Mouse (Mus musculus) forebrain, embryonic 10.5 days (tissue): Measurements from ENCODE around the gene Bri3. TPM values are rescaled to one million over a fixed set of nuclear protein-coding genes. Genes with fewer than 3 reads are reported as not detected.

ENCODE experiments used
- DNase-seq: peaks from one replicate; pipeline ENCODE4 v3.0.0-alpha.2; 2017; ENCODE audit warnings: low spot score; ENCODE audit errors: extremely low spot score
- H3K27ac ChIP-seq: fragments of 300-500 bp; sonication (generic); 2 replicates; pipeline ENCODE4 v1.5.1; 2016; ENCODE audit warnings: mild to moderate bottlenecking
- H3K27me3 ChIP-seq: fragments of 300-500 bp; sonication (generic); 2 replicates; pipeline ENCODE4 v1.6.1; 2016; ENCODE audit warnings: mild to moderate bottlenecking; ENCODE audit not compliant: poor library complexity, severe bottlenecking
- H3K36me3 ChIP-seq: fragments of 300-500 bp; sonication (generic); replicated peaks from 2 replicates; pipeline ENCODE4 v1.6.1; 2016; ENCODE audit warnings: mild to moderate bottlenecking, moderate library complexity
- H3K4me1 ChIP-seq: fragments of 300-500 bp; sonication (generic); 2 replicates; pipeline ENCODE4 v1.6.1; 2016
- H3K4me3 ChIP-seq: fragments of 300-500 bp; sonication (generic); 2 replicates; pipeline ENCODE4 v1.5.1; 2016; ENCODE audit warnings: mild to moderate bottlenecking, moderate library complexity
- H3K9me3 ChIP-seq: fragments of 300-500 bp; sonication (generic); 2 replicates; pipeline ENCODE4 v1.6.1; 2016; ENCODE audit warnings: mild to moderate bottlenecking, moderate library complexity
- WGBS: fragments of 180-500 bp; shearing (Covaris S2); methylation state at CpG from one replicate; pipeline ENCODE4 v1.1.7; 2016; 5-methylcytosine and 5-hydroxymethylcytosine counted together
- polyA plus RNA-seq: library from polyadenylated mRNA; unstranded; fragments of >200 nt; fragmentation: Nextera tagmentation; extraction: Ambion mirVana; gene quantifications from 2 replicates; pipeline ENCODE4 v1.2.1, GENCODE M21; 2016

Bri3 gene
- polyA plus RNA-seq, 1 experiment from 2014 or later, result 113 TPM

DNA sequence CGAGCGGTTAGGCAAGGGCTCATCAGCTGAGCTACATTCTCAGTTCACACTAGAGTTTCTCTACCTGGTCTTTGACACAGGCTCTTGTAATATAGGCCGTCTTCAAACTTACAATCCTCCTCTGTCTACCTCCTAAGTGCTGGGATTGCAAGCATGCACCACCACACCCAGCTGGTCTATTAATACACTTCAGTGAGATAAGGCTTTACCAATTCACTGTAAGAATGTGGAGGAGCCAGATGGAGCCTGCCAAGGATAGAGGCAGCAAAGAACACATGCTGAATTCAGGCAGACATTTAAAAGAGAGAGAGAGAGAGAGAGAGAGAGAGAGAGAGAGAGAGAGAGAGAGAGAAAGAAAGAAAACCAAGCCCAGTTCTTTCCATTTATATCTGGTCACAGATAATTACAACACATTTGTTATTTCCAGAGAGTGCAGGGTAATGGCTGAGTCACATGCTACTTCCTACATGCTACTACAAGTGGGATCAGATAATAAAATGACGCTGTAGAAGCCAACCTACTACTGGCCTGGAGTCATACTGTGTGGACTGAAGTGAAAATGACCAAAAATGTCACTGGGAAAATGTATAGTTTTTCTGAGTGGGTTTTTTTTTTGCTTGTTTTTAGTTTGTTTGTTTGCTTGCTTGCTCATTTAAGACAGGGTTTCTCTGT, 45.7 kb downstream of the Bri3 start:
- Histone ChIP-seq H3K27ac (no peak overlapping the region), H3K27me3 (no peaks in the 10 kb centered on the region), H3K9me3 (no peaks in the 10 kb centered on the region), H3K4me3 (no peak overlapping the region), H3K36me3 (no peaks in the 10 kb centered on the region), H3K4me1 (no peaks in the 10 kb centered on the region)
- DNase-seq, result no peak
- WGBS, result 92% methylated on average over 4 of the region's 4 CpGs

DNA sequence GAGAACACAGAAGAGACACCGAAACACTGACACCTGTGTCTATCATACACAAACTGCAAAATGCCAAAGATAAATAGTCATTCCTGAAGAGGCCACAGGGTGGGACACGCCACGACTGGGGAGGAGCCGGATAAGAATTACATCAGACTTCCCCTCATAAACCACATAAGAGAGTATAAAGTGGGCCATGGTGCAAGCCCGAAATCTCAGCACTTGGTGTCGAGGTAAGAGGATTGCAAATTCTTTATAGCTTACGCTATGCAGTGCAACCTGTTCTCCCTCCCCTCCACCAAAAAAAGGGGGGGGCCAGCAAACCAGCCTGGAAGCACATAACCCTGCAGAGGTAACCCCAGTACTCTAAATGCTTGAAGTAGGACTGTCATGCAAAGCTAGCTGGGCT, 50.7 kb downstream of the Bri3 start:
- H3K4me3 ChIP-seq, result no peak overlapping the region
- whole genome bisulfite sequencing, result 94% methylated on average over 7 of the region's 7 CpGs
- no peaks in the 10 kb centered on the region for H3K9me3 ChIP-seq
- no peaks in the 10 kb centered on the region for H3K27me3 ChIP-seq
- H3K36me3 ChIP-seq, result no peaks in the 10 kb centered on the region
- no peak for DNase-seq
- no peak overlapping the region for H3K27ac ChIP-seq
- H3K4me1 ChIP-seq, result no peaks in the 10 kb centered on the region

DNA sequence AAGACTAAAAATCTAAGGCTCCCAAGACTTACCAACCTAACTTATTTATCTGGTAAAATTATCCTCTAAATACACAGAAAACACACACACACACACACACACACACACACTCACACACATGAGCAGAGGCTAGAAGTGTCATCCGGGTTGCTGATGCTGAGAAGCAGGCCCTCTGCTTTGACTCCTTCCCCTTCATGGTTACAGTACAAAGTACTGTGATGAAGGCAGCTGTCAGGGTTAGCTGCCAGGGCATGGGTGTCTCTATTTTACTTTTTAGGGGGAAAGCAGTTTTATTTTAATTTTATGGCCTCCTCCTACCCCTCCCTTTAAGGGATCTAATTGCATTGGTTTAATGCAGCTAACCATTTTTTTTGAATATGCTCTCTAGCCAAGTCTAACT, 51.1 kb downstream of the Bri3 start:
- no peak overlapping the region for H3K27ac ChIP-seq
- no peaks in the 10 kb centered on the region for H3K36me3 ChIP-seq
- H3K4me1 ChIP-seq, result no peaks in the 10 kb centered on the region
- no peak overlapping the region for H3K4me3 ChIP-seq
- 89% methylated on average over 1 of the region's 1 CpGs for WGBS
- H3K9me3 ChIP-seq, result no peaks in the 10 kb centered on the region
- no peaks in the 10 kb centered on the region for H3K27me3 ChIP-seq
- no peak for DNase-seq

DNA sequence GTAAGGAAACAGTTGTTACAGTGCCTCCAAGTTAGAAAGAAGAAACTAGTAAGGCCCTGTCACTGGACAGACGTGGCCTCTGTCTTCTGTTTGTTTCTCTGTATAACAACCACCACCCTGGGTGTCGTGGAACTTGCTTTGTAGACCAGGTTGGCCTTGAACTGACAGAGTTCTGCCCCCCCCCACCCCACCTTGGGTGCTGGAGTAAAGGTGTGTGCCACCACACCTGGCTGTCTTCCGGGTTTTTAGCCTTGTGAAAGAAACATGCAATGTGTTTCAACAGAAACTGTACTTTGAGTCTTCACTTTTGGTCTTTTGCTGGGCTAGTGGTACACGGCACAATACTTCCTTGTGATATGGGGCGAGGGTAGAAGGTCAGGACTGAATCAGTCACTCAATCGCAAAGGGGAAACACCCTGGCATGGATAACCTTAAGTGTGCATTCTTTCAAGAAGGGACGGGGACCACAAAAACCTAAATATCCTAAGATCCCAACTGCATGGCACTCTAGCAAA, 51.9 kb downstream of the Bri3 start:
- Histone ChIP-seq H3K9me3 (no peaks in the 10 kb centered on the region), H3K27ac (no peak overlapping the region), H3K36me3 (no peaks in the 10 kb centered on the region), H3K4me1 (no peaks in the 10 kb centered on the region), H3K27me3 (no peaks in the 10 kb centered on the region), H3K4me3 (no peak overlapping the region)
- WGBS, result 88% methylated on average over 7 of the region's 7 CpGs
- no peak for DNase-seq

DNA sequence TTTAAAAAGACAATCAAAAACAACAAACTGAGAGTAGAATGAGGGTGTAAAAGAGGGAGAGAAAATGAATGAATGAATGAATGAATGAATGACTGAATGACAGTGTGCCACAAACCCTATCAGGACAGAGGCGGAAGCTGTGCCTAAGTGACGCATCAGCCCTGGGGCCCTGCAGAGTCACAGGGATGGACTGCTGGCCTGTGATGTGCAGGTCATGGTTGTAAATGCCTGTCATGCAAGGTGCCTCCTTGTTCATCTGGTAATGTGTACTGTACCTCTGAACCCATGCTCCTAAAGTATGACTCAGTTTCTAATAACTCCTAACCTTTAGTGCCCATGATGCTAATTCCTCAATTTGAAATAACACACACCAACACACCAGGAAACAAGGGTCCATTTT, 58.8 kb downstream of the Bri3 start:
- H3K9me3 ChIP-seq, result no peaks in the 10 kb centered on the region
- no peak overlapping the region for H3K4me3 ChIP-seq
- no peak for DNase-seq
- WGBS, result 98% methylated on average over 2 of the region's 2 CpGs
- H3K4me1 ChIP-seq, result no peaks in the 10 kb centered on the region
- H3K27me3 ChIP-seq, result no peaks in the 10 kb centered on the region
- no peak overlapping the region for H3K27ac ChIP-seq
- no peaks in the 10 kb centered on the region for H3K36me3 ChIP-seq

DNA sequence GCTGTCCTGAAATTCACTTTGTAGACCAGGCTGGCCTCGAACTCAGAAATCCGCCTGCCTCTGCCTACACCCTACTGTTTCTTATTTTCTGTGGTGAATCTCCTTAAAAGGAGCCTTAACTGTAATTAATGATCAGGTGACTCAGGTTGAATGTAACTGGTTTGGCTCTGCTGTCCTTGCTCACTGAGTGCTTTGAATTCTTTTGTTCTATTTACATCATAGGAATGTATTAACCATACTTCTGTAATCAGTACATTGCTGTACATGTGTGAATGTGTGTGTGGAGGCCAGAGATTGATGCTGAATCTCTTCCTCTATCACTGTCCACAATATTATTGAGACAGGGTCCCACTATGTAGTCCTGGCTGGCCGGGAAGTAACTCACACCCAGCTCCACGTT, 64.7 kb downstream of the Bri3 start:
- DNase-seq, result no peak
- no peak overlapping the region for H3K4me3 ChIP-seq
- H3K36me3 ChIP-seq, result no peaks in the 10 kb centered on the region
- no peak overlapping the region for H3K27ac ChIP-seq
- peaks cover 11% of the 10 kb centered on the region for H3K4me1 ChIP-seq
- 70% methylated on average over 4 of the region's 4 CpGs for WGBS
- no peaks in the 10 kb centered on the region for H3K9me3 ChIP-seq
- no peaks in the 10 kb centered on the region for H3K27me3 ChIP-seq

DNA sequence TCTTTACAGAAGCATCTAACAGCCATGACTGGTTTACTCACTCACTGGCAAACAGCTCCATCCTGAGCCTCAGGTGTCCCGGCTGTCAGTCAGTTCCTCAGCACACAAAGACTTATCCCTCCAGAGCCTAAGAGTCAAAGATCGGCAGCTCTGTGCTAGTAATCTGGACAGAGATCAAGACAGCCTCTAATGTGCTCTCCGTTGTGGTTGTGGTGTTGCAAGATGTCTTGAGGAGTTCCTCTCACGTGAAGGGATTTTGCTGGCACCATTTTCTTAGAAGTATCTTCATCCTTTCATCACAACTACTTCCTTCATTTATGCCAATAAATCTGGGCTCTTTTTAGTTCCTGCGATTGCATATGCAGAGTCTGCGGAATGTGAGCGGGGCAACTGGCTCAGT, 67.9 kb downstream of the Bri3 start:
- DNase-seq, result no peak
- Histone ChIP-seq H3K4me1 (peaks cover 25% of the 10 kb centered on the region), H3K4me3 (no peak overlapping the region), H3K36me3 (no peaks in the 10 kb centered on the region), H3K27me3 (no peaks in the 10 kb centered on the region), H3K27ac (no peak overlapping the region), H3K9me3 (no peaks in the 10 kb centered on the region)
- 88% methylated on average over 7 of the region's 7 CpGs for WGBS

DNA sequence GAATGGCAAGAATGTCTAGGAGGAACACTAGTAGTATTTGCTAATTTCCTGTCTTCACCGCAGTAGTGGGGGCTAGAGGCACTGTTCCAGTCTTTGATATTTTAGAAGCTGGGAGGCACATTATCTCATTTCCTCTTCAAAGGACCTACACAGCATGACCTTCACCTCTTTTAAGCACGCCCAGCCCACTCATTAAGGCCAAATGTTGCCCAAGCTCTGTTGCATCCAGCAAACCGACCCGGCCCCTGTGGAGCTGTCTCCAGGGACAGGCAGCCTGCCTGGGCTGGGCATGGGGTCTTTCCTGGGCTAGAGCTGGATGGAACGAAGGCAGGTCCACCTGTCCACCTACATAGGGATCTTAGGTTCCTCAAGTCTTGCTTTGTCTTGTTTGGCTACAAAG, 69.1 kb downstream of the Bri3 start:
- peak; percentile 20 for DNase-seq
- 33% methylated on average over 5 of the region's 5 CpGs for WGBS

DNA sequence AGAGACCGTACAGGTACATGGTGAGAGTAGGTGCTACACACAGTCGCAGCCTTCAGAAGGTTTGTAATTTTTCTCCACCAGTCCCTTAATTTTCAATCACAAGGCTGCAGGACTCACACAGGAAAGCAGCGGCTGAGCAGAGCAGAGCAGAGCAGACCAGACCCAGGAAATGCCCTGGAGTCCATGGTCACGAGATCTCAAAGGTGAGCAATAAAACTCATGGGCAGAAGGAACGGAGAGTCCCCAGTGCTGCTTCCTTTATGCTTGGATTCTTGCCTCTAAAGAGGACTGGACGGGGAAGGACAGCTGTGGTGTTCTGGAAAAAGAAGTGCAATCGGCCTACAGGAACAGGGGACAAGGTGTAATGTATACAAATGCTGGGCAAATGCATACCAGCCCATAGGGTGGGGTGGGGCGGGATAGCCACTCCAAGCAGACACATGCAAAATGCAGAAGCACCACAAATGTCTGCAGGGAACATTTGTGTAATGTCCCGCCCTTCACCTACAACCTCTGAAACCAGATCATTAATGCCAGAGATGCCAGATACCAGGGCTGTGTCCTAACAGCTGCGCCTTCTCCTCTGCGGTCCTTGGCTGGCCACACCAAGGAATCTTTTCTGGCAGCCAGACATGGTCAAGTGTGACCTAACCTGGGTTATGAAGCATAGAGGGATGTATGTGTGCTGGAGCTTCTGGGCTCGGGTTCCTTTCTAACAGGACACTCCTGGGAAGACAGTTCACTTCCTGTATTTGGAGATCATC, 70.7 kb downstream of the Bri3 start:
- WGBS, result 88% methylated on average over 12 of the region's 12 CpGs
- H3K27me3 ChIP-seq, result no peaks in the 10 kb centered on the region
- no peak for DNase-seq
- H3K27ac ChIP-seq, result no peak overlapping the region
- peaks cover 30% of the 10 kb centered on the region for H3K4me1 ChIP-seq
- no peaks in the 10 kb centered on the region for H3K36me3 ChIP-seq
- H3K4me3 ChIP-seq, result no peak overlapping the region
- H3K9me3 ChIP-seq, result no peaks in the 10 kb centered on the region

More for the DNA sequence above, 69.1 kb downstream of the Bri3 start:
- Histone ChIP-seq H3K4me1 (peaks cover 28% of the 10 kb centered on the region), H3K27ac (peak overlapping the region; percentile 48; the same call in 1 of the 2 replicates), H3K36me3 (no peaks in the 10 kb centered on the region), H3K9me3 (no peaks in the 10 kb centered on the region), H3K4me3 (no peak overlapping the region), H3K27me3 (no peaks in the 10 kb centered on the region)

DNA sequence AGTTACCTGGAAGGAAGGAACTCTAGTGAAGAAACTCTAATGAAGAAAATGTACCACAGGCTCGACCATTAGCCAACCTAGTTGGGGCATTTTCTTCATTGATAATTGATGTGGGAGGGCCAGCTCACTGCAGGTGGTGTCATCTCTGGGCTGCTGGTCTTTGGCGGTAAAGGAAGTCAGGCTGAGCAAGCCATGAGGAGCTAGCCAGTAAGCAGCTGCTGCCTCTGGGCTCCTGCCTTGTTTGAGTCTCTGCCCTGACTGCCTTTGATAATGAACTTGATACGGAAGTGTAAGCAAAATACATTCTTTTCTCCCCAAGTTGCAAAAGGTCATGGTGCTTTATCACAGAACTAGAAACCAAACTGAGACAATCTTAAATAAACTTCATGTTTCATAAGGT, 72.2 kb downstream of the Bri3 start:
- no peak overlapping the region for H3K27ac ChIP-seq
- peaks cover 30% of the 10 kb centered on the region for H3K4me1 ChIP-seq
- H3K4me3 ChIP-seq, result no peak overlapping the region
- H3K9me3 ChIP-seq, result no peaks in the 10 kb centered on the region
- DNase-seq, result no peak
- no peaks in the 10 kb centered on the region for H3K36me3 ChIP-seq
- WGBS, result 81% methylated on average over 3 of the region's 3 CpGs
- no peaks in the 10 kb centered on the region for H3K27me3 ChIP-seq

DNA sequence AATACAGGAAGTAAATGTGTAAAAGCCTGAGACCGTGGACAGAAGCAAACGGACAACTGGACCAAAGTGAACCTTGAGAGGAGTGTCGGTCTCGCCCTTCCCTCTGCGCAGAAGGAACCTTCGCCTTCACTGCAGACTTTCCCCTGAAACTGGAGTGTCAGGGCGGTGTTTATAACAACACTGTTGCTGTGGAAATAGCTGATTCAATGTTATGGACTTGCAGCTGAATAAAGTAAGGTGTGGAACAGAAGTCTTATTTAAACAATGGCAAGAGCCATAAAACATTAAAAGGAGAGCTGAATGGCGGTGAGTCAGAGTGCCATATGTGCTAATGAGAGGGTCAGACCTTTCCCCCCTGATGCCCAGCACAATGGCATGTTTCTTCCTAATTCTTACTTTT, 73.2 kb downstream of the Bri3 start:
- no peaks in the 10 kb centered on the region for H3K27me3 ChIP-seq
- no peak overlapping the region for H3K27ac ChIP-seq
- DNase-seq, result no peak
- no peaks in the 10 kb centered on the region for H3K36me3 ChIP-seq
- no peaks in the 10 kb centered on the region for H3K9me3 ChIP-seq
- WGBS, result 92% methylated on average over 8 of the region's 8 CpGs
- H3K4me3 ChIP-seq, result no peak overlapping the region
- peaks cover 30% of the 10 kb centered on the region for H3K4me1 ChIP-seq

DNA sequence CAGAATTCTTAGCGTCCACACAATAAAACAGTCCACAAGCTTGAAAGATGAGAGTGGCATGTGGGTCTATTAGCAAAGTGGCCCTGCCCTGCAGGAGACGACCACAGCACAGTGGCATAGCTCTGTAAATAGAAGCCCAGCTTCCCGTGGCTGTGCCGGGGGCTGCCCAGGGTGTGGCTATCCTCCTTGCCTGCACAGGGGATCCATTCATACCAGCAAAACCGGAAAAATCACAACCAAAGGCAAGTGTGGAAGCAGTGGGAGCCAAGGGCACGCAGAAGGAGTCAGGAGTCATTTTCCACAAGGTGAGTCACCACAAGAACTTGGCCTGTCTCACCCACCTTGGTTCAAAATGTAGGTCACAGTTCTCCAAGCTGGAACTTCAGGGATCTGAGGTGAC, 74.0 kb downstream of the Bri3 start:
- Histone ChIP-seq H3K9me3 (no peaks in the 10 kb centered on the region), H3K27ac (no peak overlapping the region), H3K4me1 (peaks cover 25% of the 10 kb centered on the region), H3K4me3 (no peak overlapping the region), H3K36me3 (no peaks in the 10 kb centered on the region), H3K27me3 (no peaks in the 10 kb centered on the region)
- no peak for DNase-seq
- 74% methylated on average over 6 of the region's 6 CpGs for WGBS

DNA sequence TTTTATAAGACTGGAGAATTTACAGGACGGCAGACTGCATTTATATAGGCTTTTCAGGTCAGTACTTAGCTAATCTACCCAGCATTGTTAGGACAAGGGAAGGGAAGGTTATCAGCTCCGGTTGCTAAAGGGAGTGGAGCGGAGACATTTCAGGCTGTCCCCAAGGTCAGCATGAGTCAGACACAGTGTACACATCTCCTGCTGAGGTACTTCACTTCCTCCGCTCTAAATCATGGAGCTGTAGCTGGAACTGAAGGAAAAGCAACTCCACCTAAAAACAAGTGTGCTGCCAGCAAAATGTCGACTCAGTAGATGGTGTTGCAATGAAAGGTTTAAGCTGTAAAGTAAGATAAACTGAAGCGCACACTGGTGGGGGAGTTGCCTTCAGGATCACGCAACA, 77.4 kb downstream of the Bri3 start:
- WGBS, result 88% methylated on average over 7 of the region's 7 CpGs
- no peak for DNase-seq
- Histone ChIP-seq H3K36me3 (no peaks in the 10 kb centered on the region), H3K4me1 (peaks cover 8% of the 10 kb centered on the region; the same call in 1 of the 2 replicates), H3K4me3 (no peak overlapping the region), H3K9me3 (no peaks in the 10 kb centered on the region), H3K27me3 (no peaks in the 10 kb centered on the region), H3K27ac (no peak overlapping the region)
